23 mouse cellular contexts compared by ENCODE assay signal in the genomic region with DNA sequence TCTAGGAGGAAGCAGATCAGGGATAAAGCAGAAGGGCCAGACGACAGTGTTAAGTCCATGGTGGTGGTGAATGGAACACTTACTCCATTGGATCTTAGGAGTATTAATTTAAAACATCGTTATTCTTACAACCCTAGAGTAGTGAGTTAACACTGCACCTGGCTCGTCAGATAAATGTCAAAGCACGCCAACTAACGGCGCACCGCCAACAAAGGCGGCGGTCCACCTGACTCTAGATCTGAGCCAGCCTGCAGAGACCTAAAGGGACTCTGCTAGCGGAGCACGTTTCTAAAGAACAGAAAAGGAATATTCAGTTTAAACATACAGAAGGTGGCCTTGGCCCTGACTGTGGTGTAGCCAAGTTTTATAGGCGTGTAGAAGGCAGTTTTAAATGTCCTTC.
"Had no signal": no experiment of that assay in that cellular context is flagged by ENCODE, and none has a peak within 500 bp of the region (broad histone marks: within the 10 kb centered on the region; RNA-seq: fewer than 3 reads in every experiment).

No protein-coding gene starts in this region.

- H3K4me3 ChIP-seq: layer of hippocampus, adult 2 months; limb, embryonic 12.5 days; limb, embryonic 15.5 days; megakaryocyte, embryonic 14.5 days; midbrain, embryonic 10.5 days; midbrain, embryonic 15.5 days; neural tube, embryonic 12.5 days; neural tube, embryonic 15.5 days had no signal

- H3K27ac ChIP-seq: kidney, postnatal 0 days; layer of hippocampus, adult 2 months; limb, embryonic 12.5 days; limb, embryonic 15.5 days; liver, embryonic 14.5 days; midbrain, embryonic 10.5 days; midbrain, embryonic 15.5 days; neural tube, embryonic 12.5 days; neural tube, embryonic 15.5 days; stomach, postnatal 0 days had no signal

- H3K4me1 ChIP-seq: megakaryocyte, embryonic 14.5 days; midbrain, embryonic 15.5 days; neural tube, embryonic 12.5 days had no signal

- H3K9me3 ChIP-seq: limb, embryonic 12.5 days; limb, embryonic 15.5 days; megakaryocyte, embryonic 14.5 days; midbrain, embryonic 10.5 days; midbrain, embryonic 15.5 days; neural tube, embryonic 12.5 days; neural tube, embryonic 15.5 days had no signal

- H3K9ac ChIP-seq: limb, embryonic 12.5 days; limb, embryonic 15.5 days; liver, embryonic 14.5 days; liver, postnatal 0 days; lung, embryonic 14.5 days; midbrain, embryonic 15.5 days; neural tube, embryonic 12.5 days; neural tube, embryonic 15.5 days had no signal

- H3K36me3 ChIP-seq: limb, embryonic 12.5 days; limb, embryonic 15.5 days; midbrain, embryonic 10.5 days; midbrain, embryonic 15.5 days; neural tube, embryonic 12.5 days; neural tube, embryonic 15.5 days had no signal

- H3K4me2 ChIP-seq: limb, embryonic 12.5 days; limb, embryonic 15.5 days; liver, embryonic 11.5 days; lung, embryonic 14.5 days; midbrain, embryonic 15.5 days; neural tube, embryonic 12.5 days; neural tube, embryonic 15.5 days had no signal

- DNase-seq: kidney, postnatal 25 days; layer of hippocampus, adult 9-11 months; liver, postnatal 0 days; lung, embryonic 14.5 days; lung, postnatal 36 days; right cerebral cortex, adult 18-20 months; right cerebral cortex, postnatal 14 days; right cerebral cortex, postnatal 4 days; thymus, adult 2 months; thymus, postnatal 14 days had no signal

- H3K27me3 ChIP-seq: limb, embryonic 12.5 days; limb, embryonic 15.5 days; midbrain, embryonic 15.5 days; neural tube, embryonic 12.5 days; neural tube, embryonic 15.5 days had no signal

- ATAC-seq: liver, postnatal 0 days; lung, postnatal 0 days; midbrain, embryonic 15.5 days had no signal
